Mouse (Mus musculus): ENCODE results near the gene Ybey.

GRCm38 (mm10) chr10:76416811-76417210 lies 52.1 kb downstream of the Ybey start:
- no peak for TF ChIP-seq CTCF (IDR thresholded peaks at IDR 0.05)
- TF ChIP-seq POLR2A (IDR thresholded peaks at IDR 0.05; ENCODE audit: insufficient read depth, low read depth, low read length) = peak; percentile 27; the same call in 1 of the 2 replicates
- peak; percentile 57 for TF ChIP-seq EP300 (IDR thresholded peaks at IDR 0.05; ENCODE audit: insufficient read depth, low read depth, low read length)
